Mouse (Mus musculus): ENCODE measurements around the gene Myom3. TPM values are rescaled to one million over a fixed set of nuclear protein-coding genes. Genes with fewer than 3 reads are reported as not detected.

Gene Myom3
- polyA plus RNA-seq, 1 experiment from 2014 or later, result 0.50 TPM

DNA sequence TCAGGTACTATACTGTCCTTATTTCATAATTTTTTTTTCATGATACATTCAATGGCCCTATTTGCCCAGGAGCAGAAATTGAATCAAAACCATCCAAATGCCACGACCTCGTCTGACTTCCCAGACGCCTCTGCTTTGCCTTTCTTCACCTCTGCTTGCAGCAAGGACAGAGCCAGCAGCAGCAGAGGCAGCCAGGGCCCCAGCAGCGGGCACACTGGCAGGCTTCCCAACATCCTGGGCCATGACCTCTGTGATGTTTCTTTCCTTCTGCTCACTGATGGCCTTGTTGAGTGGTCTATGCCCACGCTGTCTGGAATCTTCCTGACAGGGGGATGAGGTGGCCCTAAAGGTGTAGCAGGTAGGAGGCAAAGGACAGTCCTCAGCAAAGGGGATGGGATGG is 88.1 kb downstream of the Myom3 start:
- H3K4me1 ChIP-seq, result peaks cover 11% of the 10 kb centered on the region
- no peak for ATAC-seq (ENCODE audit: borderline replicate concordance, extremely low read depth, low FRiP score, low TSS enrichment)
- H3K4me3 ChIP-seq, result no peak overlapping the region
- WGBS, result 42% methylated on average over 5 of the region's 5 CpGs
- no peaks in the 10 kb centered on the region for H3K27me3 ChIP-seq
- no peaks in the 10 kb centered on the region for H3K9me3 ChIP-seq
- no peak overlapping the region for H3K27ac ChIP-seq
- no peak overlapping the region for H3K9ac ChIP-seq
- no peaks in the 10 kb centered on the region for H3K36me3 ChIP-seq
- no peak overlapping the region for H3K4me2 ChIP-seq

DNA sequence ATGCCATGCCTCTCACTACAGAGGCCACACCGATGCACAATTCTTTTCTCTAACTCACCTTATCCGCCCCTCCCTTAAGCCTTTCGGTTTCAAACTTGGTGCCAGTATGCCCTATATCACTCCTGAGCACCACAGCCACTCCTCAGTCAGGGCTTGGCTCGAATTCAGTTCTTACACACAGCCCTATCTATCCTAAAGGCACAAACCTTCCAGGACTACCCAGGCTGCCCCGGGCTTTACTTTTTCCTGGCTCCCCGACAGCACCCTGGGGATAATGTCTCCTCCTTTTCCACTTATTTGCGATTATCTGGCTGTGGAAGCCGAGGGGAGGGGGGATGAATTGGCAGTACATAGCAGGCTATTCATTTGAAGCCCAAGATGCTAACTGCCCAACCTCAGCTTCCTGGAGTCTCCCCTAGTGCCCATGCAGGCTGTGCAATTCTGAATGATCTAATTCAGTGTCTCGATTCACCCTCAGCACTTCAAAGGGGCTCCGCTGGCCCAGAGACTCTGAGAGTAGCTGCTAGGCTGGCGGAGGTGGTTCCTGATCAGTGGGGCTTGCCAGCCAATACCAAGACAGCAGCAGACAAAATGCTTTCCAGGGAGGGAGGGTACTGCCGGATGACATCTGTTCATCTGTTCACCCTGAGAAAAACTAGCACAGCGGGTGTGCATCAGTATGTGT is 91.0 kb downstream of the Myom3 start:
- Histone ChIP-seq H3K9me3 (no peaks in the 10 kb centered on the region), H3K4me2 (0 out of 2 replicates have a peak overlapping the region, but pooled peaks have one; percentile 9), H3K4me3 (no peak overlapping the region), H3K4me1 (peaks cover 24% of the 10 kb centered on the region), H3K27me3 (no peaks in the 10 kb centered on the region), H3K9ac (no peak overlapping the region), H3K36me3 (no peaks in the 10 kb centered on the region), H3K27ac (0 out of 2 replicates have a peak overlapping the region, but pooled peaks have one; percentile 11)
- ATAC-seq (ENCODE audit: borderline replicate concordance, extremely low read depth, low FRiP score, low TSS enrichment), result no peak
- WGBS, result 34% methylated on average over 13 of the region's 13 CpGs

GRCm38 (mm10) chr4:135851942-135852341 is 92.4 kb downstream of the Myom3 start:
- Histone ChIP-seq H3K9ac (no peak overlapping the region), H3K4me1 (peaks cover 24% of the 10 kb centered on the region), H3K9me3 (no peaks in the 10 kb centered on the region), H3K27ac (no peak overlapping the region), H3K4me3 (no peak overlapping the region), H3K27me3 (no peaks in the 10 kb centered on the region), H3K36me3 (no peaks in the 10 kb centered on the region), H3K4me2 (no peak overlapping the region)
- no peak for ATAC-seq (ENCODE audit: borderline replicate concordance, extremely low read depth, low FRiP score, low TSS enrichment)
- 85% methylated on average over 9 of the region's 9 CpGs for WGBS

DNA sequence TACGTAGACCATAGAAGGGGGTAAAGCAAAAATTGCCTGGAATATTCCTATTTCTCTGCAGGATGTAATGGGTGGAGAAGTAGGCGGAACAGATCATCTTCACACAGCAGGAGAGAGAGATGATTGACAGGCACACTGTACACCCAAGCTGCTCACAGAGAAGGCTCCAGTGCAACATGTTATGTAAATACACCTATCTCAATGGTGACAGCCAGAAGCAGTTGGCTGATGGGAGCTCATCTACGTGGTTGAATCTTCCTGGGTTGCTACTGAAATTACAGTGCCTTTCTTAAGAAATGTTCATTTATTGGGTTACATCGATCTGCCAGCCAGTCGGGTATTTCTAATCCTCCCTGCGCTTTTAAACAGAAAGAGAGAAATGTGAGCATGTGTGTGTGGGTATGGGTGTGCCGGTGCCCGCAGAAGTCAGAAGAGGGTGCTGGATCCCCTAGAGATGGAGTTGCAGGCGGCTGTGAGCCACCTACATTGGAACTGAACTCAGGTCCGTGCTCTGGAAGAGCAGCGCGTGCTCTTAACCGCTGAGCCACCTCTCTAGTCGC is 94.6 kb downstream of the Myom3 start:
- no peak overlapping the region for H3K4me3 ChIP-seq
- no peak overlapping the region for H3K9ac ChIP-seq
- no peaks in the 10 kb centered on the region for H3K36me3 ChIP-seq
- no peaks in the 10 kb centered on the region for H3K27me3 ChIP-seq
- 85% methylated on average over 14 of the region's 14 CpGs for WGBS
- no peak overlapping the region for H3K4me2 ChIP-seq
- no peaks in the 10 kb centered on the region for H3K9me3 ChIP-seq
- no peak for ATAC-seq (ENCODE audit: borderline replicate concordance, extremely low read depth, low FRiP score, low TSS enrichment)
- peaks cover 37% of the 10 kb centered on the region for H3K4me1 ChIP-seq
- H3K27ac ChIP-seq, result peak overlapping the region; percentile 99; the same call in 1 of the 2 replicates

DNA sequence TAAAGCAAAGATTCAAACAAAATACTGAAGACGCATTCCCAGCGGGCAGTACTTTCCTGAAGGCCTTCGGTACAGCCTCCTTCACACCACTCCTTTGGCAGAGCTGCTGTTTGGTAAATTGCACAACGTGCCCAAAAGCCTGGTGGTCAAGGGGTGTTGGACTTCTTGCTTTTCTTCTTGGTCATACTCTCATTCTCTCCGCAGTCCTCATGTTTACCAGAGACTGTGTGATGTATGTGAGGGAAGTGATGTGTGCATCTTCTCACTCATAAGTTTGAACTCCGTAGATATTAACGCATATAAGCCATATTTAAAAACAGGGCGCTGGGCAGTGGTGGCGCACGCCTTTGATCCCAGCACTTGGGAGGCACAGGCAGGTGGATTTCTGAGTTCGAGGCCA is 95.1 kb downstream of the Myom3 start:
- Histone ChIP-seq H3K4me2 (peak overlapping the region; percentile 87), H3K9ac (peak overlapping the region; percentile 79; the same call in 1 of the 2 replicates), H3K27me3 (no peaks in the 10 kb centered on the region), H3K9me3 (no peaks in the 10 kb centered on the region), H3K36me3 (0 out of 2 replicates have a peak, but pooled peaks cover 2% of the 10 kb centered on the region), H3K27ac (peak overlapping the region; percentile 99), H3K4me1 (peaks cover 42% of the 10 kb centered on the region), H3K4me3 (peak overlapping the region; percentile 60)
- no peak for ATAC-seq (ENCODE audit: borderline replicate concordance, extremely low read depth, low FRiP score, low TSS enrichment)
- WGBS, result 59% methylated on average over 11 of the region's 11 CpGs

DNA sequence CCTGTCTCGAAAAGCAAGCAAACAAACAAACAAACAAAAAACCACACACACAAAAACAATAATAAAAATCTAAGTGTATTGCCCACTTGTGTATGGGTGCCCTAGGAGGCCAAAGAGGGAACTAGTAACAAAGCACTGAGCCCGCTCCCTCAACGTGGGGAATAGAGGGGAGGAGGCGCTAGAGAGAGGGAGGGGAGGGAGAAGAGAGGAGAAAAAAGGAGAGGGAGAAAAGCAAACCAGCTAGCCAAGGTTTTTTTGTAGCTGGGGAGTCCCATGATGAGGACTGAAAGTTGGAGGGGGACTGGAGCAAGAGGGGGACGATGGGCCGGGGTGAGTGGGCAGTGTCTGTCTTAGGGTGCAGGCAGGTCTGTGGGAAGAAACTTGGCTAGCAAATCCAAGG is 95.6 kb downstream of the Myom3 start:
- Histone ChIP-seq H3K4me3 (peak overlapping the region; percentile 60), H3K36me3 (0 out of 2 replicates have a peak, but pooled peaks cover 2% of the 10 kb centered on the region), H3K27me3 (no peaks in the 10 kb centered on the region), H3K27ac (peak overlapping the region; percentile 99), H3K9ac (peak overlapping the region; percentile 79), H3K9me3 (no peaks in the 10 kb centered on the region), H3K4me1 (peaks cover 45% of the 10 kb centered on the region), H3K4me2 (peak overlapping the region; percentile 87)
- WGBS, result 1% methylated on average over 6 of the region's 6 CpGs
- peak; percentile 36 for ATAC-seq (ENCODE audit: borderline replicate concordance, extremely low read depth, low FRiP score, low TSS enrichment)

- H3K27me3 ChIP-seq, result no peaks in the 10 kb centered on the region
- H3K4me3 ChIP-seq, result peak within 1 kb of the TSS; percentile 60
- WGBS, result under 1% methylated on average over 67 of the region's 67 CpGs
- no peaks in the 10 kb centered on the region for H3K9me3 ChIP-seq
- peak; percentile 96 for ATAC-seq (ENCODE audit: borderline replicate concordance, extremely low read depth, low FRiP score, low TSS enrichment)
- H3K4me2 ChIP-seq, result peak within 1 kb of the TSS; percentile 87
- peak within 1 kb of the TSS; percentile 84 for H3K9ac ChIP-seq
- H3K4me1 ChIP-seq, result peaks cover 45% of the 10 kb centered on the region
- 0 out of 2 replicates have a peak, but pooled peaks cover 2% of the 10 kb centered on the region for H3K36me3 ChIP-seq
- H3K27ac ChIP-seq, result peak within 1 kb of the TSS; percentile 99
Observed at GRCm38 (mm10) chr4:135855536-135856222, 96.2 kb downstream of the Myom3 start, which contains the start of gene Srsf10. Srsf10 (plus strand) TSS chr4:135855747.

DNA sequence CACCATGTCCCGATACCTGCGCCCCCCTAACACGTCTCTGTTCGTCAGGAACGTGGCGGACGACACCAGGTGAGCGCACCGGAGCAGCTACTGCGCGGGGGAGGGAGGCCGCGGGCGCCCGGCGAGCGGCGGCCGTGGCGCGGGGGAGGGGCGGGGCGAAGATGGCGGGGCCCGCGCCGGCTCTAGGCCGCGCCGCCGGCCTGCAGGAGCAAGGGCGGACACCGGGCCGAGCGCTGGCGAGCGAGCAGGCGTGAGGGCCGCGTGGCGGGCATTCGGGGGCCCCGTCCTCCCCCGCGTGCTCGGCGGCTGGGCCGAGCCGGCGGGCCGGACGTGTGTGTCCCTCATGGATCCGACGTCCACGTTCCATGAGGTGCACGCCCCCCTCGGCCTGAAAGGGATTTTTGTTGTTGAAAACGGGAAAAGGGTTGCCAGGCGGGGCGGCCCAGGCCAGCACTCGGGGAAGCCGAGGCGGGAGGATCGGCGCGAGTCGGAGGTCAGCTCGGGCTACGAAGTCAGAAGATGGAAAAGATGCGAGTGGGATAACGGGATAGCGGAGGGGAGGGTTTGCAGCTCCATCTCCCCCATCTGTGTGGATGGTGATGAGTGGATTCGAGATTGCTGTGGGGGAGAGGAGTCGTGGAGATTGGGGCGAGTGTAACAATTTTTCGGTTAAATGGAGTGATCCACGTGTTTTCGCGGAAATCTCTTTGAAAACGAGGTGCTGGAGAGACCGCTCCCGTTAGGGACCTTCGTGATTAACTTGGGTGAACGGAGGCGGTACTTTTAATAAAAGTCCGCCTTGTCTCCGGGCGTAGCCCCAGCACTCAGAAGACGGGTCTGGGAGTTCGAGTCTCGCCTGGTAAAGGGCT is 96.9 kb downstream of the Myom3 start:
- H3K9ac ChIP-seq, result peak overlapping the region; percentile 84
- peak overlapping the region; percentile 66 for H3K4me2 ChIP-seq
- peak overlapping the region; percentile 60 for H3K4me3 ChIP-seq
- peak; percentile 74 for ATAC-seq (ENCODE audit: borderline replicate concordance, extremely low read depth, low FRiP score, low TSS enrichment)
- no peaks in the 10 kb centered on the region for H3K9me3 ChIP-seq
- H3K27ac ChIP-seq, result peak overlapping the region; percentile 98
- 0 out of 2 replicates have a peak, but pooled peaks cover 2% of the 10 kb centered on the region for H3K36me3 ChIP-seq
- peaks cover 48% of the 10 kb centered on the region for H3K4me1 ChIP-seq
- under 1% methylated on average over 62 of the region's 91 CpGs for WGBS
- no peaks in the 10 kb centered on the region for H3K27me3 ChIP-seq

GRCm38 (mm10) chr4:135857597-135858186 is 98.2 kb downstream of the Myom3 start:
- WGBS, result 3% methylated on average over 7 of the region's 7 CpGs
- Histone ChIP-seq H3K27me3 (no peaks in the 10 kb centered on the region), H3K4me2 (peak overlapping the region; percentile 66), H3K4me1 (peaks cover 48% of the 10 kb centered on the region), H3K9me3 (no peaks in the 10 kb centered on the region), H3K36me3 (peaks cover 11% of the 10 kb centered on the region; the same call in 1 of the 2 replicates), H3K4me3 (peak overlapping the region; percentile 60), H3K27ac (peak overlapping the region; percentile 10; the same call in 1 of the 2 replicates), H3K9ac (peak overlapping the region; percentile 84)
- no peak for ATAC-seq (ENCODE audit: borderline replicate concordance, extremely low read depth, low FRiP score, low TSS enrichment)

All from lung, embryonic 15.5 days (tissue).